Mouse (Mus musculus) liver, embryonic 13.5 days (tissue): Measurements from ENCODE around the gene Gm10491. TPM values are rescaled to one million over a fixed set of nuclear protein-coding genes. Genes with fewer than 3 reads are reported as not detected.

ENCODE experiments used
- ATAC-seq: fragments of 200-750 bp; cut with Nextera tagmentation; 2 replicates; pipeline ENCODE4 v1.8.0; 2017; ENCODE audit warnings: low read depth, mild to moderate bottlenecking, moderate number of reproducible peaks, moderate library complexity
- DNase-seq: peaks from one replicate; pipeline ENCODE4 v3.0.0; 2022
- H3K27ac ChIP-seq: fragments of 300-500 bp; sonication (generic); 2 replicates; pipeline ENCODE4 v1.5.1; 2015; ENCODE audit warnings: moderate library complexity, mild to moderate bottlenecking, inconsistent platforms
- H3K27me3 ChIP-seq: fragments of 300-500 bp; sonication (generic); 2 replicates; pipeline ENCODE4 v1.6.1; 2015; ENCODE audit warnings: mild to moderate bottlenecking, inconsistent platforms
- H3K36me3 ChIP-seq: fragments of 300-500 bp; sonication (generic); 2 replicates; pipeline ENCODE4 v1.6.1; 2015; ENCODE audit warnings: mild to moderate bottlenecking, inconsistent platforms
- H3K4me1 ChIP-seq: fragments of 300-500 bp; sonication (generic); replicated peaks from 2 replicates; pipeline ENCODE4 v1.6.1; 2015; ENCODE audit warnings: inconsistent platforms
- H3K4me2 ChIP-seq: fragments of 300-500 bp; sonication (generic); 2 replicates; pipeline ENCODE4 v1.6.1; 2015; ENCODE audit warnings: inconsistent platforms, mild to moderate bottlenecking, moderate library complexity
- H3K4me3 ChIP-seq: fragments of 300-500 bp; sonication (generic); replicated peaks from 2 replicates; pipeline ENCODE4 v1.5.1; 2015; ENCODE audit warnings: mild to moderate bottlenecking, inconsistent platforms
- H3K9ac ChIP-seq: fragments of 300-500 bp; sonication (generic); 2 replicates; pipeline ENCODE4 v1.6.1; 2015; ENCODE audit warnings: mild to moderate bottlenecking, inconsistent platforms
- H3K9me3 ChIP-seq: fragments of 300-500 bp; sonication (generic); replicated peaks from 2 replicates; pipeline ENCODE4 v1.6.1; 2016; ENCODE audit warnings: inconsistent platforms
- WGBS: fragments of 180-500 bp; shearing (Covaris S2); methylation state at CpG from one replicate; pipeline ENCODE4 v1.1.7; 2015; ENCODE audit not compliant: insufficient replicate concordance; 5-methylcytosine and 5-hydroxymethylcytosine counted together
- polyA plus RNA-seq: library from polyadenylated mRNA; unstranded; fragments of >200 nt; fragmentation: Nextera tagmentation; extraction: Ambion mirVana; gene quantifications from 2 replicates; pipeline ENCODE4 v1.2.1, GENCODE M21; 2015

Gm10491 gene
- polyA plus RNA-seq, 1 experiment from 2014 or later = not detected

GRCm38 (mm10) chrX:7878495-7878894, 29.1 kb downstream of the Gm10491 start:
- H3K9me3 ChIP-seq = no peaks in the 10 kb centered on the region
- peak overlapping the region; percentile 68 for H3K9ac ChIP-seq
- peak overlapping the region; percentile 59 for H3K4me3 ChIP-seq
- peaks cover 24% of the 10 kb centered on the region for H3K4me1 ChIP-seq
- peak overlapping the region; percentile 90 for H3K4me2 ChIP-seq
- ATAC-seq = peak; percentile 18
- H3K27me3 ChIP-seq = no peaks in the 10 kb centered on the region
- DNase-seq = no peak
- 9% methylated on average over 21 of the region's 21 CpGs for WGBS
- no peak overlapping the region for H3K27ac ChIP-seq
- H3K36me3 ChIP-seq = peaks cover 27% of the 10 kb centered on the region

- H3K27me3 ChIP-seq = no peaks in the 10 kb centered on the region
- H3K27ac ChIP-seq = no peak within 1 kb of the TSS; the same call in 1 of the 2 replicates
- WGBS = 15% methylated on average over 38 of the region's 38 CpGs
- H3K4me1 ChIP-seq = peaks cover 24% of the 10 kb centered on the region
- H3K9ac ChIP-seq = peak within 1 kb of the TSS; percentile 68
- peaks cover 32% of the 10 kb centered on the region for H3K36me3 ChIP-seq
- peak within 1 kb of the TSS; percentile 90 for H3K4me2 ChIP-seq
- H3K9me3 ChIP-seq = no peaks in the 10 kb centered on the region
- DNase-seq (peak; percentile 79), ATAC-seq (peak; percentile 95)
- H3K4me3 ChIP-seq = peak within 1 kb of the TSS; percentile 59
Measured at GRCm38 (mm10) chrX:7878007-7878419, 29.6 kb downstream of the Gm10491 start, which contains the start of gene Pim2. Gene Pim2 (plus strand): TSS chrX:7878262.

- no peaks in the 10 kb centered on the region for H3K27me3 ChIP-seq
- WGBS = 59% methylated on average over 3 of the region's 3 CpGs
- peaks cover 11% of the 10 kb centered on the region for H3K4me1 ChIP-seq
- H3K36me3 ChIP-seq = peaks cover 68% of the 10 kb centered on the region
- H3K9me3 ChIP-seq = no peaks in the 10 kb centered on the region
- H3K9ac ChIP-seq = no peak overlapping the region
- no peak overlapping the region for H3K27ac ChIP-seq
- no peak for DNase-seq
- no peak overlapping the region for H3K4me3 ChIP-seq
- ATAC-seq = no peak
- H3K4me2 ChIP-seq = no peak overlapping the region
Measured at GRCm38 (mm10) chrX:7869826-7870225, 37.8 kb downstream of the Gm10491 start.

GRCm38 (mm10) chrX:7868506-7868905, 39.1 kb downstream of the Gm10491 start:
- 41% methylated on average over 2 of the region's 2 CpGs for WGBS
- Histone ChIP-seq H3K9ac (no peak overlapping the region), H3K36me3 (peaks cover 55% of the 10 kb centered on the region), H3K27ac (no peak overlapping the region), H3K9me3 (no peaks in the 10 kb centered on the region), H3K4me3 (no peak overlapping the region), H3K27me3 (no peaks in the 10 kb centered on the region), H3K4me1 (peaks cover 13% of the 10 kb centered on the region), H3K4me2 (no peak overlapping the region)
- ATAC-seq (no peak), DNase-seq (no peak)

GRCm38 (mm10) chrX:7867141-7867540, 40.5 kb downstream of the Gm10491 start:
- Histone ChIP-seq H3K27ac (no peak overlapping the region), H3K9ac (no peak overlapping the region), H3K4me1 (peaks cover 13% of the 10 kb centered on the region), H3K4me2 (no peak overlapping the region), H3K9me3 (no peaks in the 10 kb centered on the region), H3K4me3 (no peak overlapping the region), H3K36me3 (peaks cover 44% of the 10 kb centered on the region), H3K27me3 (no peaks in the 10 kb centered on the region)
- 75% methylated on average over 1 of the region's 1 CpGs for WGBS
- ATAC-seq (no peak), DNase-seq (no peak)

- DNase-seq (no peak), ATAC-seq (no peak)
- Histone ChIP-seq H3K4me3 (no peak overlapping the region), H3K27ac (no peak overlapping the region), H3K27me3 (no peaks in the 10 kb centered on the region), H3K9ac (no peak overlapping the region), H3K4me1 (peaks cover 23% of the 10 kb centered on the region), H3K4me2 (no peak overlapping the region), H3K36me3 (peaks cover 35% of the 10 kb centered on the region), H3K9me3 (no peaks in the 10 kb centered on the region)
- WGBS = 48% methylated on average over 2 of the region's 2 CpGs
Measured at GRCm38 (mm10) chrX:7865786-7866185, 41.8 kb downstream of the Gm10491 start.

- Histone ChIP-seq H3K4me2 (no peak overlapping the region), H3K27ac (no peak overlapping the region), H3K4me3 (no peak overlapping the region), H3K36me3 (peaks cover 33% of the 10 kb centered on the region), H3K4me1 (peaks cover 28% of the 10 kb centered on the region), H3K27me3 (no peaks in the 10 kb centered on the region), H3K9me3 (no peaks in the 10 kb centered on the region), H3K9ac (no peak overlapping the region)
- ATAC-seq (no peak), DNase-seq (no peak)
- 39% methylated on average over 2 of the region's 2 CpGs for WGBS
Measured at GRCm38 (mm10) chrX:7865343-7865742, 42.3 kb downstream of the Gm10491 start.

- no peak for DNase-seq
- H3K4me1 ChIP-seq = peaks cover 36% of the 10 kb centered on the region
- no peak overlapping the region for H3K27ac ChIP-seq
- H3K27me3 ChIP-seq = no peaks in the 10 kb centered on the region
- 56% methylated on average over 3 of the region's 3 CpGs for WGBS
- no peaks in the 10 kb centered on the region for H3K9me3 ChIP-seq
- H3K4me3 ChIP-seq = no peak overlapping the region
- ATAC-seq = no peak
- H3K4me2 ChIP-seq = no peak overlapping the region
- peaks cover 31% of the 10 kb centered on the region for H3K36me3 ChIP-seq
- no peak overlapping the region for H3K9ac ChIP-seq
Measured at GRCm38 (mm10) chrX:7864551-7864950, 43.1 kb downstream of the Gm10491 start.

- no peaks in the 10 kb centered on the region for H3K27me3 ChIP-seq
- WGBS = 83% methylated on average over 1 of the region's 1 CpGs
- peaks cover 44% of the 10 kb centered on the region for H3K4me1 ChIP-seq
- DNase-seq (no peak), ATAC-seq (no peak)
- H3K27ac ChIP-seq = no peak overlapping the region
- H3K36me3 ChIP-seq = peaks cover 34% of the 10 kb centered on the region
- no peaks in the 10 kb centered on the region for H3K9me3 ChIP-seq
- H3K9ac ChIP-seq = no peak overlapping the region
- no peak overlapping the region for H3K4me2 ChIP-seq
- H3K4me3 ChIP-seq = no peak overlapping the region
Measured at GRCm38 (mm10) chrX:7863181-7863580, 44.5 kb downstream of the Gm10491 start.

- no peak overlapping the region for H3K9ac ChIP-seq
- no peak overlapping the region for H3K4me2 ChIP-seq
- DNase-seq (no peak), ATAC-seq (peak; percentile 68)
- no peaks in the 10 kb centered on the region for H3K9me3 ChIP-seq
- H3K27ac ChIP-seq = 0 out of 2 replicates have a peak overlapping the region, but pooled peaks have one; percentile 6
- peaks cover 38% of the 10 kb centered on the region for H3K36me3 ChIP-seq
- H3K27me3 ChIP-seq = no peaks in the 10 kb centered on the region
- peaks cover 31% of the 10 kb centered on the region for H3K4me1 ChIP-seq
- no peak overlapping the region for H3K4me3 ChIP-seq
- WGBS = 31% methylated on average over 3 of the region's 3 CpGs
Measured at GRCm38 (mm10) chrX:7859191-7859753, 48.4 kb downstream of the Gm10491 start.
